Mouse (Mus musculus): ENCODE results near the gene Hnrnpr. TPM values are rescaled to one million over a fixed set of nuclear protein-coding genes. Genes with fewer than 3 reads are reported as not detected.

Hnrnpr gene
- polyA plus RNA-seq (2012; ENCODE audit: low replicate concordance): 37.5 and 54.9 TPM in 2 replicates

GRCm38 (mm10) chr4:136310229-136311041 is at the start of gene Hnrnpr:
Gene Hnrnpr, plus strand, starts transcription at chr4:136310942.

GRCm38 (mm10) chr4:136284455-136284854 is 26.3 kb upstream of the Hnrnpr start, which contains the start of gene Zfp46:
Gene Zfp46, plus strand, starts transcription at chr4:136284683.

Other genes starting within 250 kb of the Hnrnpr start
- gene Id3, start 167.4 kb upstream of the Hnrnpr start, polyA plus RNA-seq (2012; ENCODE audit: low replicate concordance): 100 and 135 TPM in 2 replicates
- gene E2f2, start 138.5 kb upstream of the Hnrnpr start, polyA plus RNA-seq (2012; ENCODE audit: low replicate concordance): 45.9 and 61.7 TPM in 2 replicates
- 0.35 and 0.56 TPM in 2 replicates for gene Asap3, start 104.6 kb upstream of the Hnrnpr start, polyA plus RNA-seq (2012; ENCODE audit: low replicate concordance)
- 0.55 TPM in 1 of 2 replicates, not detected in the other for gene Tcea3, start 63.2 kb upstream of the Hnrnpr start, polyA plus RNA-seq (2012; ENCODE audit: low replicate concordance)
- 8.7 and 10.5 TPM in 2 replicates for gene Zfp46, start 26.3 kb upstream of the Hnrnpr start, polyA plus RNA-seq (2012; ENCODE audit: low replicate concordance)
- gene Htr1d, start 112.6 kb downstream of the Hnrnpr start, polyA plus RNA-seq (2012; ENCODE audit: low replicate concordance): not detected in 2 replicates
- gene 6030445D17Rik, start 151.3 kb downstream of the Hnrnpr start, polyA plus RNA-seq (2012; ENCODE audit: low replicate concordance): 0.13 TPM in 1 of 2 replicates, not detected in the other
- 1.3 and 1.6 TPM in 2 replicates for gene Luzp1, start 158.8 kb downstream of the Hnrnpr start, polyA plus RNA-seq (2012; ENCODE audit: low replicate concordance)

All from hematopoietic multipotent progenitor cell, adult 10-12 weeks (in vitro differentiated cells).